Mouse (Mus musculus): ENCODE data around the gene Rbm20. TPM values are rescaled to one million over a fixed set of nuclear protein-coding genes. Genes with fewer than 3 reads are reported as not detected.

Rbm20 gene
- polyA plus RNA-seq, 1 experiment from 2014 or later: 0.62 TPM

DNA sequence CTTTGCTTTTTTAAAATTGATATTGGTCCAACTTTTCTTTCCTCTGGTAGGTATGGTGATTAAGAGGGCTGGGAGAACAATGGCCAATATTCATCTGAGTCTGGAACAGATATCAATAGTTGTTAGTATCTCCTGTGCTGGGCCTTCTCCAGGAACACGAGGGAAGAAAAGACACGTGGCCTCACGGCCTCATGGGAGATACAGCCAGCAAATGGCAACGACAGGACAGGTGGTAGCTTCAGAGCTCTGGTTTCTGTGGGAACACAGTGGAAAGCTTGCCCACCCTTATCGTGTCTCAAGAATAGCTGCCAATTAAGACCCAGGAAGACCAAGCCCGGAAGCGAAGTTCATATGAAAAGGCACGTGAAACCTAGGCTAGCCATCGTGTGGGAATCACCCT, 12.3 kb upstream of the Rbm20 start:
- 93% methylated on average over 9 of the region's 9 CpGs for WGBS

DNA sequence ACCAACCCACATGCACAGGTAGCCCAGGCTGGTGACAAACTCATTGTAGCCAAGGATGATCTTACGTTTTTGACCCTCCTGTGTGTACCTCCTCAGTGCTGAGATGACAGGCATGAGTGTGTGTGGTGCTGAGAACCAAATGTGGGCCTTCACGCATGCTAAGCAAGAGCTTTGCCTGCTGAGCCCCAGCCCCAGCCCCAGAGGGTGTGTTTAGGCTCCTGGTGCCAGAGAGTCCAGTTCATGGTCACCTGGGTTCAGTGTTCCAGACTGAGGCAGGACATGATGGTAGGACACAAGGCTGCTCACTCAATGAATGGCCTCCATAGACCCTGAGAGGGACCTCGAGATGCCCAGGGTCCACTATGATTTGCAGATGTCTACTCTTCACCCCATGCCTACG, 11.7 kb upstream of the Rbm20 start:
- Histone ChIP-seq H3K36me3 (ENCODE audit: control insufficient read depth, insufficient read depth, low read length) (no peaks in the 10 kb centered on the region), H3K27me3 (replicated peaks; ENCODE audit: control insufficient read depth, insufficient read depth, low read length) (no peaks in the 10 kb centered on the region), H3K4me1 (replicated peaks; ENCODE audit: control insufficient read depth, insufficient read depth, low read length) (peaks cover 5% of the 10 kb centered on the region), H3K4me2 (ENCODE audit: low read length) (no peak overlapping the region), H3K4me3 (ENCODE audit: low read depth, low read length) (no peak overlapping the region), H3K9ac (ENCODE audit: low read length) (no peak overlapping the region), H3K27ac (ENCODE audit: low read depth) (no peak overlapping the region), H3K9me3 (ENCODE audit: control insufficient read depth, low read length) (no peaks in the 10 kb centered on the region)
- DNase-seq (ENCODE audit: low spot score): no peak
- 90% methylated on average over 4 of the region's 4 CpGs for WGBS
- ATAC-seq (replicated peaks; ENCODE audit: low FRiP score, low TSS enrichment, low read depth): no peak

More for the DNA sequence above, 12.3 kb upstream of the Rbm20 start:
- Histone ChIP-seq H3K4me1 (replicated peaks; ENCODE audit: control insufficient read depth, insufficient read depth, low read length) (peaks cover 5% of the 10 kb centered on the region), H3K36me3 (ENCODE audit: control insufficient read depth, insufficient read depth, low read length) (no peaks in the 10 kb centered on the region), H3K27me3 (replicated peaks; ENCODE audit: control insufficient read depth, insufficient read depth, low read length) (no peaks in the 10 kb centered on the region), H3K9me3 (ENCODE audit: control insufficient read depth, low read length) (no peaks in the 10 kb centered on the region), H3K4me2 (ENCODE audit: low read length) (no peak overlapping the region), H3K9ac (ENCODE audit: low read length) (no peak overlapping the region), H3K27ac (ENCODE audit: low read depth) (no peak overlapping the region), H3K4me3 (ENCODE audit: low read depth, low read length) (no peak overlapping the region)
- ATAC-seq (replicated peaks; ENCODE audit: low FRiP score, low TSS enrichment, low read depth) (no peak), DNase-seq (ENCODE audit: low spot score) (no peak)

DNA sequence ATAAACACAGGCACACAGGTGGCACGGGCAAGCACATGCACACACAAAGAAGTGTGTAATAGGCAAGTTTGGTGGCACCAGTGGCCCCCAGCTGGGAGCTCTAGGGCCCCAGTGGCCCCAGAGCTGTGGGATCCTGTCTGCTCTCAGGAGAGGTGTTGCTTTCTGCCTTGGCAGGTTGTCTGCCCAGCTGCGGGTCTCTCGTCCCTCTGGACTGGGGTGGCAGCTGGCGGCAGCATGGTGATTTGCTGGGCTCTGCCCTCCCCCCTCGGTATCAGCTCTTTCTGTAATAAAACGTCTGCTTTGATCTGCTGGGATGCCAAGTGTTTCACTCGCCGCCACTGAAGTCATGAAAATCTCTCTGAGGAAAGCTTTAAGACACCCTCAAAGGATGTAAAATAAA, 10.4 kb upstream of the Rbm20 start:
- Histone ChIP-seq H3K27me3 (replicated peaks; ENCODE audit: control insufficient read depth, insufficient read depth, low read length) (no peaks in the 10 kb centered on the region), H3K9me3 (ENCODE audit: control insufficient read depth, low read length) (no peaks in the 10 kb centered on the region), H3K27ac (ENCODE audit: low read depth) (no peak overlapping the region), H3K9ac (ENCODE audit: low read length) (no peak overlapping the region), H3K4me1 (replicated peaks; ENCODE audit: control insufficient read depth, insufficient read depth, low read length) (peaks cover 5% of the 10 kb centered on the region), H3K4me2 (ENCODE audit: low read length) (no peak overlapping the region), H3K36me3 (ENCODE audit: control insufficient read depth, insufficient read depth, low read length) (no peaks in the 10 kb centered on the region), H3K4me3 (ENCODE audit: low read depth, low read length) (no peak overlapping the region)
- WGBS: 26% methylated on average over 8 of the region's 8 CpGs
- DNase-seq (ENCODE audit: low spot score) (no peak), ATAC-seq (replicated peaks; ENCODE audit: low FRiP score, low TSS enrichment, low read depth) (no peak)

DNA sequence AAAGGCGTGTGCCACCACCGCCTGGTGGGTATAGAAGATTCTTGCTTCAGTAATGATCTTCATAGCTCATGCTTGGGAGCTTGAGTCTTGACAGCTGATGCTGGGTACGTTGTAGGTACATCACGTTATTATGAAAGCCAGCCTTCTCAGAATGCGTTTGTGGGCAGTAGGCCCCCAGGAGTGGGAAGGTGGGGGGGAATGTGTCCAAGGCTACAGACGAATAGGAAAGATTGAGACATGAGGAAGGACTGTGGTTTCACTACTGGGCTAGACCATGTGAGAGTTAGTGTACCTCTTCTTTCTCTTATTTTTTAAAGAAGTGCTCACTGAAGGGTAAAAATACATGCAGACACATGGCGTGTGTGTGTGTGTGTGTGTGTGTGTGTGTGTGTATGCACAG, 8.3 kb upstream of the Rbm20 start:
- DNase-seq (ENCODE audit: low spot score) (no peak), ATAC-seq (replicated peaks; ENCODE audit: low FRiP score, low TSS enrichment, low read depth) (no peak)
- no peak overlapping the region for H3K4me2 ChIP-seq (ENCODE audit: low read length)
- no peaks in the 10 kb centered on the region for H3K36me3 ChIP-seq (ENCODE audit: control insufficient read depth, insufficient read depth, low read length)
- 85% methylated on average over 7 of the region's 7 CpGs for WGBS
- peaks cover 6% of the 10 kb centered on the region; the same call in 1 of the 2 replicates for H3K27me3 ChIP-seq (replicated peaks; ENCODE audit: control insufficient read depth, insufficient read depth, low read length)
- H3K4me1 ChIP-seq (replicated peaks; ENCODE audit: control insufficient read depth, insufficient read depth, low read length): no peaks in the 10 kb centered on the region
- H3K27ac ChIP-seq (ENCODE audit: low read depth): no peak overlapping the region
- H3K4me3 ChIP-seq (ENCODE audit: low read depth, low read length): no peak overlapping the region
- no peaks in the 10 kb centered on the region for H3K9me3 ChIP-seq (ENCODE audit: control insufficient read depth, low read length)
- H3K9ac ChIP-seq (ENCODE audit: low read length): no peak overlapping the region

DNA sequence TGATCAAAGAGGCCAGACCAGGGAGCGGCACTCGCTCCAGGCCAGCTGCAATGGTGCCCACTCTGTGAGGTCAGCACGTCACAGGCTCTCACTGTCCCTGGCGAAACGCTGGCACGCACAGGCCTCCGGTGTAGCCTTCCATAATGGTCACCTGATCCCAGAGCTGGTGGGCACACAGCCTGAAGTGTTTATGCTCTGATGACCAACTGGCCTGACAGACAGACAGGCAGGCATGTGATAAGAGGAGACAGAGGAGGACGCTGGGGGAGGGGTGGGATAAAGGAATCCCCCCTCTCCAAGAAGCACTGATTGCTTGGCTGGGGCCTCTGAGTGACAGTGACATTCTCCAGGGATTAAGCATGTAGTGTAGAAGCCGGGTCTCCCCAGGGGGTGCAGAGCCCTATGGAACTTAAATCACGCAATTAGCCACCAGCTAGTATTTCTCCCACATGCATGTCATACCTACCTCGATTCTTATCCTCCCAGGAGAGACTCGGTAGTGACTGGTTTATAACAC, 6.4 kb upstream of the Rbm20 start:
- H3K27me3 ChIP-seq (replicated peaks; ENCODE audit: control insufficient read depth, insufficient read depth, low read length): peaks cover 25% of the 10 kb centered on the region
- no peak overlapping the region for H3K4me3 ChIP-seq (ENCODE audit: low read depth, low read length)
- H3K9me3 ChIP-seq (ENCODE audit: control insufficient read depth, low read length): no peaks in the 10 kb centered on the region
- DNase-seq (ENCODE audit: low spot score) (no peak), ATAC-seq (replicated peaks; ENCODE audit: low FRiP score, low TSS enrichment, low read depth) (no peak)
- no peak overlapping the region for H3K27ac ChIP-seq (ENCODE audit: low read depth)
- H3K9ac ChIP-seq (ENCODE audit: low read length): no peak overlapping the region
- no peaks in the 10 kb centered on the region for H3K4me1 ChIP-seq (replicated peaks; ENCODE audit: control insufficient read depth, insufficient read depth, low read length)
- no peaks in the 10 kb centered on the region for H3K36me3 ChIP-seq (ENCODE audit: control insufficient read depth, insufficient read depth, low read length)
- 34% methylated on average over 12 of the region's 12 CpGs for WGBS
- H3K4me2 ChIP-seq (ENCODE audit: low read length): no peak overlapping the region

DNA sequence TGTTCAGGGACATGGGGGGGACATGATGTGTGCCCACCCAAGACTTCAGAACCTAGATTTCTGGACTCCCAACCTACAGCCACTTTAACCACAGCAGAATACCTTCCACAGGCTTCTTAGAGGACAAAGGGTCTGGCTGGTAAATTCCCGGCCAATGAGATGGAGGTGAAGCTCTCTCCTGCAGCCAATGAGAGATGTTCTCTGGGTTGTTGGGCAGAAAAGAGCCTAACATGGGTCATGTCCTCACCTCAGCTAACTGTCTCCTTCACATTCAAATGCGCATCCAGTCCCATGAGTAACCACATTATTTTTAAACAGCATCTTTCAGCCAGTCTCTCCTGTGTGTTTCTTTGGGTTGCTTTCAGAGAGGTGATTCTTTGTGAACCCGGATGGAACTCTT, 5.7 kb upstream of the Rbm20 start:
- no peak for ATAC-seq (replicated peaks; ENCODE audit: low FRiP score, low TSS enrichment, low read depth)
- 55% methylated on average over 3 of the region's 3 CpGs for WGBS

DNA sequence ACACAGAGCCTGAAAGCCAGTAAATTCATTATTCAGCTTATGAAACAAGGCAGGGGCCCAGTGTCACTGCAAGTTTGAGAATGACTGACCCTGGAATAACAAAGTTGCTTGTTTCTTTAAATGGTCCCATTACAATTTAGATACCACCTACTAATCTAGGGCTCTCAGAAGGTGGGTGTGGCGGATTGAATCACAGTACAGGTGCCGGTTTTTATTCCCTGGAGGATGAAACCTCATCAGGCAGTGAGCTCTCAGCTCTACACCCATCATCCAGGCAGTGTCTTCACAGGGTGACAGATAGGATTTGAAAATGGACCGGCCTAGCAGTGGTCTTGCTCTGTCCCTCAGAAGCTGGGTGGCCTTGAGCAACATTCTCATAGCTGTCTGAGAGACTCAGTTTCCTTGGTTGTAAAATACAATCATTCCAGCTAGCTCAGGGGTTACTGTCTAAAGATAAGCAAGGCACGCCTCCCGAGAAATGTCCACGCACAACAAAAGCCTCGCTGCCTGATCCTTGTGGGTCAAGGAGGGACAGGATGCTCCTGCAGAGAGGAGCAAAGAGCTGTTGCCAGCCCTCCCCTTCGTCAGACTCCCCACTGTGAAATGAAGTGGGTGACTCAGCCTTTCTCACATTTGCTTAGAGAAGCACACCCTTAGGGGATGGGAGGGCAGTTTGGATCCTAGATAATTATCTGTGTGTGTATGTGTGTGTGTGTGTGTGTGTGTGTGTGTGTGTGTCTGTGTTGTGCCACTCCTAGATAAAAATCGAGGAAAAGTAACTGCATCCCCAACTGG, 2.8 kb upstream of the Rbm20 start:
- DNase-seq (ENCODE audit: low spot score): no peak
- Histone ChIP-seq H3K27me3 (replicated peaks; ENCODE audit: control insufficient read depth, insufficient read depth, low read length) (peaks cover 60% of the 10 kb centered on the region), H3K4me1 (replicated peaks; ENCODE audit: control insufficient read depth, insufficient read depth, low read length) (peaks cover 9% of the 10 kb centered on the region), H3K4me3 (ENCODE audit: low read depth, low read length) (no peak overlapping the region), H3K4me2 (ENCODE audit: low read length) (no peak overlapping the region), H3K27ac (ENCODE audit: low read depth) (no peak overlapping the region), H3K9ac (ENCODE audit: low read length) (no peak overlapping the region), H3K36me3 (ENCODE audit: control insufficient read depth, insufficient read depth, low read length) (no peaks in the 10 kb centered on the region), H3K9me3 (ENCODE audit: control insufficient read depth, low read length) (no peaks in the 10 kb centered on the region)
- 41% methylated on average over 9 of the region's 9 CpGs for WGBS
- no peak for ATAC-seq (replicated peaks; ENCODE audit: low FRiP score, low TSS enrichment, low read depth)

More for the DNA sequence above, 5.7 kb upstream of the Rbm20 start:
- H3K4me3 ChIP-seq (ENCODE audit: low read depth, low read length): no peak overlapping the region
- H3K4me2 ChIP-seq (ENCODE audit: low read length): no peak overlapping the region
- no peak for DNase-seq (ENCODE audit: low spot score)
- no peaks in the 10 kb centered on the region for H3K9me3 ChIP-seq (ENCODE audit: control insufficient read depth, low read length)
- no peak overlapping the region for H3K27ac ChIP-seq (ENCODE audit: low read depth)
- no peak overlapping the region for H3K9ac ChIP-seq (ENCODE audit: low read length)
- no peaks in the 10 kb centered on the region for H3K36me3 ChIP-seq (ENCODE audit: control insufficient read depth, insufficient read depth, low read length)
- peaks cover 5% of the 10 kb centered on the region for H3K4me1 ChIP-seq (replicated peaks; ENCODE audit: control insufficient read depth, insufficient read depth, low read length)
- H3K27me3 ChIP-seq (replicated peaks; ENCODE audit: control insufficient read depth, insufficient read depth, low read length): peaks cover 32% of the 10 kb centered on the region

DNA sequence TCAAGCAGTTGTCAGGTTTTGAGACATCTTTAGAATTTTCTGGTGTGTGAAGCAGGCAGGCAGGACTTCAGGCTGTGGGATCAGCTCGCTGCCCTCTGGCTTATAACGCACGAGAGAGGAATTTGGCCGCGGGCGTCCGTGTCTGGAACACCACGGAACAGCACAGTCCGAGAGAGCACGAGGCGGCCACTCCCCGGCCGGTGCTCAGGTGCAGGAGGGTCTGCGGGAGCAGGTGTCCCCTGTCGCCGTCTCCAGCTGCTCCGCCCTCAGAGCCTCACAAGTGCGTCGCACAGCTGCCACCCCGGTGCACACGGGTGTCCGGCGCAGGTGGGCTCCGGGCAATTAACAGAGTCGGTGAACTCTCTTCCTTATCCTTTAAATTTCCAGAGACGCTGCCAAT, 878 bp upstream of the Rbm20 start:
- H3K36me3 ChIP-seq (ENCODE audit: control insufficient read depth, insufficient read depth, low read length): no peaks in the 10 kb centered on the region
- H3K27ac ChIP-seq (ENCODE audit: low read depth): no peak overlapping the region
- ATAC-seq (replicated peaks; ENCODE audit: low FRiP score, low TSS enrichment, low read depth) (0 out of 2 replicates have a peak, but pooled peaks have one; percentile 53), DNase-seq (ENCODE audit: low spot score) (peak; percentile 68)
- H3K9ac ChIP-seq (ENCODE audit: low read length): no peak overlapping the region
- 1% methylated on average over 26 of the region's 26 CpGs for WGBS
- peaks cover 70% of the 10 kb centered on the region for H3K27me3 ChIP-seq (replicated peaks; ENCODE audit: control insufficient read depth, insufficient read depth, low read length)
- H3K9me3 ChIP-seq (ENCODE audit: control insufficient read depth, low read length): no peaks in the 10 kb centered on the region
- H3K4me2 ChIP-seq (ENCODE audit: low read length): peak overlapping the region; percentile 100
- peak overlapping the region; percentile 46 for H3K4me3 ChIP-seq (ENCODE audit: low read depth, low read length)
- peaks cover 9% of the 10 kb centered on the region for H3K4me1 ChIP-seq (replicated peaks; ENCODE audit: control insufficient read depth, insufficient read depth, low read length)

DNA sequence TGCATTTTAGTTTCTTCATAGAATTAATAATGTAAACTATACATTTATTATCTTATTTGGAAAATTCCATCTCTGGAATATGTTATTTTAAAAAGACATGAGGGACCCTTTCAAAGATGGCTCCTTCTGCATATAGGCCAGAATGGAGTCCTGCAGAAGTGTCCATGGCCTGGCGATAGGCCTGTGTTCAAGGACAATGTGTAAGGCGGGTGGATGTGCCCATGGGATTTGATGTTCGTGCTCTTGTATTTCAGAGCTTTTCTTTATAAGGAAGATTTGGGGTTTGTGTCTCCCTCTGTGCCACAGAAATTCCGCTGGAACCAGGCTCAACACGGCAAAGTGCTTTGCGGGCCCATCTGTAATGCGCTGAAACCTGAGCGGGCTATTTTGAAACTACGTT, 2.1 kb downstream of the Rbm20 start:
- Histone ChIP-seq H3K4me3 (ENCODE audit: low read depth, low read length) (no peak overlapping the region), H3K27me3 (replicated peaks; ENCODE audit: control insufficient read depth, insufficient read depth, low read length) (peaks cover 69% of the 10 kb centered on the region), H3K27ac (ENCODE audit: low read depth) (no peak overlapping the region), H3K4me2 (ENCODE audit: low read length) (no peak overlapping the region), H3K4me1 (replicated peaks; ENCODE audit: control insufficient read depth, insufficient read depth, low read length) (peaks cover 9% of the 10 kb centered on the region), H3K36me3 (ENCODE audit: control insufficient read depth, insufficient read depth, low read length) (no peaks in the 10 kb centered on the region), H3K9me3 (ENCODE audit: control insufficient read depth, low read length) (no peaks in the 10 kb centered on the region), H3K9ac (ENCODE audit: low read length) (no peak overlapping the region)
- ATAC-seq (replicated peaks; ENCODE audit: low FRiP score, low TSS enrichment, low read depth) (no peak), DNase-seq (ENCODE audit: low spot score) (no peak)
- 95% methylated on average over 9 of the region's 9 CpGs for WGBS
